Mouse (Mus musculus) forebrain, postnatal 0 days (tissue): Measurements from ENCODE around the gene Slc5a4a. TPM values are rescaled to one million over a fixed set of nuclear protein-coding genes. Genes with fewer than 3 reads are reported as not detected.

Experiments
- ATAC-seq: fragments of 200-750 bp; cut with Nextera tagmentation; 2 replicates; pipeline ENCODE4 v1.8.0; 2017; ENCODE audit warnings: mild to moderate bottlenecking, moderate library complexity
- DNase-seq: peaks from one replicate; pipeline ENCODE4 v3.0.0-alpha.2; 2015
- H3K27ac ChIP-seq: fragments of 300-500 bp; sonication (generic); 2 replicates; pipeline ENCODE4 v1.5.1; 2014; ENCODE audit warnings: low read depth, mild to moderate bottlenecking, antibody characterized with exemption, low read length, moderate library complexity, mixed read lengths
- H3K27me3 ChIP-seq: fragments of 300-500 bp; sonication (generic); 2 replicates; pipeline ENCODE4 v1.6.1; 2014; ENCODE audit warnings: mild to moderate bottlenecking, low read length, mixed read lengths; ENCODE audit not compliant: insufficient read depth
- H3K36me3 ChIP-seq: fragments of 300-500 bp; sonication (generic); 2 replicates; pipeline ENCODE4 v1.6.1; 2014; ENCODE audit warnings: mild to moderate bottlenecking, moderate library complexity; ENCODE audit not compliant: insufficient read depth
- H3K4me1 ChIP-seq: fragments of 300-500 bp; sonication (generic); 2 replicates; pipeline ENCODE4 v1.6.1; 2014; ENCODE audit warnings: antibody characterized with exemption; ENCODE audit not compliant: insufficient read depth
- H3K4me2 ChIP-seq: fragments of 300-500 bp; sonication (generic); 2 replicates; pipeline ENCODE4 v1.6.1; 2014; ENCODE audit warnings: low read depth, mild to moderate bottlenecking, moderate library complexity
- H3K4me3 ChIP-seq: fragments of 300-500 bp; sonication (generic); 2 replicates; pipeline ENCODE4 v1.5.1; 2014; ENCODE audit warnings: low read depth, low read length, mixed read lengths
- H3K9ac ChIP-seq: fragments of 300-500 bp; sonication (generic); 2 replicates; pipeline ENCODE4 v1.6.1; 2014; ENCODE audit warnings: mild to moderate bottlenecking
- H3K9me3 ChIP-seq: fragments of 300-500 bp; sonication (generic); 2 replicates; pipeline ENCODE4 v1.6.1; 2016; ENCODE audit warnings: low read length
- CTCF ChIP-seq: sonication (generic); IDR thresholded peaks from 2 replicates; pipeline ENCODE4 v1.5.1; 2016; ENCODE audit warnings: antibody characterized with exemption, control low read depth, low read depth
- WGBS: fragments of 180-500 bp; shearing (Covaris S2); extraction: QIAGEN DNeasy Blood & Tissue Kit; methylation state at CpG from one replicate; pipeline ENCODE4 v1.1.7; 2014; 5-methylcytosine and 5-hydroxymethylcytosine counted together
- polyA plus RNA-seq: library from polyadenylated mRNA; unstranded; fragments of >200 nt; fragmentation: Nextera tagmentation; extraction: Ambion mirVana; gene quantifications from 2 replicates; pipeline ENCODE4 v1.2.1, GENCODE M21; 2015
- total RNA-seq: library from RNA; depleted of rRNA; stranded (reverse); fragments of >200 nt; gene quantifications from 2 replicates; pipeline ENCODE4 v1.2.3, GENCODE M21; 2014

Slc5a4a gene
- total and polyA plus RNA-seq, 2 experiments from 2014 or later: 0.10 to 0.19 TPM

- no peak for TF ChIP-seq CTCF
- Histone ChIP-seq H3K4me3 (no peak overlapping the region), H3K27me3 (no peaks in the 10 kb centered on the region), H3K9me3 (no peaks in the 10 kb centered on the region), H3K9ac (no peak overlapping the region), H3K4me1 (no peaks in the 10 kb centered on the region), H3K4me2 (no peak overlapping the region), H3K27ac (no peak overlapping the region), H3K36me3 (peaks cover 6% of the 10 kb centered on the region)
- no peak for DNase-seq
- WGBS: 88% methylated on average over 3 of the region's 3 CpGs
- no peak for ATAC-seq
Measured at GRCm38 (mm10) chr10:76201416-76201815, 54.2 kb downstream of the Slc5a4a start.

DNA sequence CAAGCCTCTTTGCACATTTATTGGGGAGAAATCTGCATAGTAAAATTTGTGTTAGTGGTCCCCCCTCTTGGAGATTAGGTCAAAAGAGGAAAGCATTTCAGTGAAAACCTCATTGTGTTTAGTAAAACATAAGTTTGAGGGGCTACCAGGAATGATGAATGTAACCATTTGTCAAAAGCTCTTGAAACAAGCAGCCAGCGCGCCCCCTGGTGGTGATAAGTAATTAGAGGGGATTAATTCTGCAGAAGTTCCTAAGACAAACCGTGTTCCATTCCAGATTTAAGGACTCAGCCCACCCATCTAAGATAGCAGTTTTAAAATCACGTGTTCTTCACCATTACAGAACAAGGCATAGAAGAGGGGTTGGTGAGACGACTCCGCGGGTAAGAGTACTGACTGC, 54.7 kb downstream of the Slc5a4a start:
- DNase-seq (peak; percentile 87), ATAC-seq (peak; percentile 23; the same call in 1 of the 2 replicates)
- Histone ChIP-seq H3K36me3 (peaks cover 12% of the 10 kb centered on the region), H3K4me3 (no peak overlapping the region), H3K4me1 (no peaks in the 10 kb centered on the region), H3K27ac (no peak overlapping the region), H3K4me2 (no peak overlapping the region), H3K27me3 (no peaks in the 10 kb centered on the region), H3K9me3 (no peaks in the 10 kb centered on the region), H3K9ac (no peak overlapping the region)
- TF ChIP-seq CTCF: peak; percentile 78
- 15% methylated on average over 7 of the region's 7 CpGs for WGBS

DNA sequence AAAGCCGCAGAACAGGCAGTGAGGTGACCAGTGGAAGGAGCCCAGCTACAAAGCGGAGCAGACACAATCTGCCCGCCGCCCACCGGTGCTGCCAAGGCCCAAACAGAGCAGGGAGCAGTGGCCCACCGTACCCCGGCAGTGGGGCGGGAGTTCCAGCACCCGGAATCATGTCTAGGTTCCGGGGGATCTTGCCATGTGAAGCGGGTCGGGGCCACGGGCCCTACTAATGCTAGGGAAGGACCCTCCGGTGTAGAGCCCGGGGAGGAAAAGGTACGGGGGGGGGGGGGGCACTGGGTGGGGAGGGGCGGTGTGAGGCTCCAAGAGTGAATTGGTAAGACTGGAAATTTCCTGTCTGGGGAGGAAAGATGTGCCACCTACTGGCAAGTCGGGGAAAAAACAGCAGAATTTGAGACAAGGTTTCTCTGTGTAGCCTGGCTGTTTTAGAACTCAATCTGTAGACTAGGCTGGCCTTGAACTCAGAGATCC, 56.6 kb downstream of the Slc5a4a start:
- H3K9ac ChIP-seq: peak overlapping the region; percentile 48
- DNase-seq (peak; percentile 69), ATAC-seq (peak; percentile 80)
- no peaks in the 10 kb centered on the region for H3K4me1 ChIP-seq
- H3K27me3 ChIP-seq: no peaks in the 10 kb centered on the region
- peak overlapping the region; percentile 47 for H3K4me2 ChIP-seq
- peak; percentile 68 for TF ChIP-seq CTCF
- peak overlapping the region; percentile 33 for H3K4me3 ChIP-seq
- no peaks in the 10 kb centered on the region for H3K9me3 ChIP-seq
- H3K36me3 ChIP-seq: peaks cover 31% of the 10 kb centered on the region
- no peak overlapping the region for H3K27ac ChIP-seq
- 16% methylated on average over 18 of the region's 18 CpGs for WGBS

- Histone ChIP-seq H3K27ac (no peak overlapping the region), H3K36me3 (peaks cover 58% of the 10 kb centered on the region), H3K4me3 (no peak overlapping the region), H3K4me2 (no peak overlapping the region), H3K9me3 (no peaks in the 10 kb centered on the region), H3K27me3 (no peaks in the 10 kb centered on the region), H3K9ac (no peak overlapping the region), H3K4me1 (no peaks in the 10 kb centered on the region)
- DNase-seq: no peak
- no peak for ATAC-seq
- TF ChIP-seq CTCF: no peak
- 94% methylated on average over 13 of the region's 13 CpGs for WGBS
Measured at GRCm38 (mm10) chr10:76207262-76207796, 60.1 kb downstream of the Slc5a4a start.

- 92% methylated on average over 8 of the region's 8 CpGs for WGBS
Measured at GRCm38 (mm10) chr10:76209241-76209640, 62.0 kb downstream of the Slc5a4a start.

DNA sequence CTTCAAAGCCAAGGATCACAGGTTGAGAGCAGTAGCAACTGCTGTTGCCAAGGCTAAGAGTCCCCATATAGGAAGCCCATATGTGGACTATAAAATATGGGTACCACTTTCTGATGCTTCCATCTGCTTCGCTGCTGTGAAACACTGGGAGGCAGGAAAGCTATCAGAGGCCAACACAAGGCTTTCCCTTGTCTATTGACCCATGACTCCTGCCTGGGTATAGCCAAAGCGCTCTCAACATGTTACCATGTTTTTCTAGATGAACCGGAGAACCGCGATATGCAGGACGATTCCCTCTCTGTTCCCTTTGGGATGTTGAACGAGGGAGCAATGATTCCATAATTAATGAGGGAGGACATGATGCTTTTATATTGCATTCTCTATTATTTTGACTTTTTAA, 63.6 kb downstream of the Slc5a4a start:
- ATAC-seq (no peak), DNase-seq (no peak)
- no peaks in the 10 kb centered on the region for H3K4me1 ChIP-seq
- H3K27ac ChIP-seq: no peak overlapping the region
- H3K27me3 ChIP-seq: no peaks in the 10 kb centered on the region
- H3K9me3 ChIP-seq: no peaks in the 10 kb centered on the region
- H3K9ac ChIP-seq: no peak overlapping the region
- TF ChIP-seq CTCF: no peak
- H3K36me3 ChIP-seq: peaks cover 90% of the 10 kb centered on the region
- no peak overlapping the region for H3K4me3 ChIP-seq
- 95% methylated on average over 7 of the region's 7 CpGs for WGBS
- no peak overlapping the region for H3K4me2 ChIP-seq

More at GRCm38 (mm10) chr10:76209241-76209640, 62.0 kb downstream of the Slc5a4a start:
- no peak for TF ChIP-seq CTCF
- Histone ChIP-seq H3K4me2 (no peak overlapping the region), H3K36me3 (peaks cover 74% of the 10 kb centered on the region), H3K4me3 (no peak overlapping the region), H3K27me3 (no peaks in the 10 kb centered on the region), H3K4me1 (no peaks in the 10 kb centered on the region), H3K27ac (no peak overlapping the region), H3K9me3 (no peaks in the 10 kb centered on the region), H3K9ac (no peak overlapping the region)
- DNase-seq (no peak), ATAC-seq (no peak)

DNA sequence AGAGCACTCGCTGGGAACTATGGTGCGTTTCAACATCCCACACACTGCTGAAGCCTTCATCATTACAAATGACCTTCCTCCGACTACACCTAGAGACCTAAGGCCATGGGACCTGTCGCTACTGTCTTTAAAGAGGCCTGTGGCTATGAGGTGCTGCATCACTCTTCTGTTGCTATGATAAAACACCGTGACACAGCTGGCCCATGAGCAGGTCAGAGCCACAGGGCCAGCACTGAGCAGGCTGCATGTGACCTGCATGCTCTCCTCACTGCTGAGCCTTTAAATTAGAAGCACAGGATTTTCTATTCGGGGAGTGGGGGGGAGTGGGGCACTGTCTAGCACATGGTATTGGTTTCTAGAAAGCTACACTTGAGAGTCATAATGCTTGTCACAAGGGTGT, 64.9 kb downstream of the Slc5a4a start:
- peaks cover 90% of the 10 kb centered on the region for H3K36me3 ChIP-seq
- no peaks in the 10 kb centered on the region for H3K9me3 ChIP-seq

More for the DNA sequence above, 64.9 kb downstream of the Slc5a4a start:
- ATAC-seq (no peak), DNase-seq (no peak)
- no peak overlapping the region for H3K4me3 ChIP-seq
- TF ChIP-seq CTCF: no peak
- no peaks in the 10 kb centered on the region for H3K4me1 ChIP-seq
- H3K4me2 ChIP-seq: no peak overlapping the region
- no peaks in the 10 kb centered on the region for H3K27me3 ChIP-seq
- H3K27ac ChIP-seq: no peak overlapping the region
- 95% methylated on average over 6 of the region's 6 CpGs for WGBS
- H3K9ac ChIP-seq: no peak overlapping the region
